Mouse (Mus musculus) brown adipose tissue, adult 24 weeks (tissue): ENCODE measurements around the gene Mfsd11. TPM values are rescaled to one million over a fixed set of nuclear protein-coding genes. Genes with fewer than 3 reads are reported as not detected.
A peak's percentile ranks its signal among the peaks of the same experiment; 100 is the strongest.

ENCODE experiments used
- H3K27ac ChIP-seq: fragments of 200-500 bp; replicated peaks from 2 replicates; pipeline ENCODE4 v1.5.1; 2012; ENCODE audit warnings: low read depth, mild to moderate bottlenecking, low read length
- H3K4me1 ChIP-seq: fragments of 200-500 bp; 2 replicates; pipeline ENCODE4 v1.6.1; 2012; ENCODE audit warnings: low read length, mixed read lengths; ENCODE audit not compliant: control insufficient read depth, insufficient read depth, insufficient read length
- H3K4me3 ChIP-seq: fragments of 200-500 bp; 2 replicates; pipeline ENCODE4 v1.5.1; 2012; ENCODE audit warnings: low read depth, mild to moderate bottlenecking, low read length, moderate library complexity; ENCODE audit not compliant: insufficient read depth
- polyA plus RNA-seq: library from polyadenylated mRNA; stranded (reverse); fragments of >200 nt; gene quantifications from 2 replicates; pipeline ENCODE4 v1.2.4, GENCODE M21; 2012; ENCODE audit not compliant: missing spikeins, insufficient read depth, insufficient read length

Gene Mfsd11
- polyA plus RNA-seq, result 21.0 and 27.5 TPM in 2 replicates

DNA sequence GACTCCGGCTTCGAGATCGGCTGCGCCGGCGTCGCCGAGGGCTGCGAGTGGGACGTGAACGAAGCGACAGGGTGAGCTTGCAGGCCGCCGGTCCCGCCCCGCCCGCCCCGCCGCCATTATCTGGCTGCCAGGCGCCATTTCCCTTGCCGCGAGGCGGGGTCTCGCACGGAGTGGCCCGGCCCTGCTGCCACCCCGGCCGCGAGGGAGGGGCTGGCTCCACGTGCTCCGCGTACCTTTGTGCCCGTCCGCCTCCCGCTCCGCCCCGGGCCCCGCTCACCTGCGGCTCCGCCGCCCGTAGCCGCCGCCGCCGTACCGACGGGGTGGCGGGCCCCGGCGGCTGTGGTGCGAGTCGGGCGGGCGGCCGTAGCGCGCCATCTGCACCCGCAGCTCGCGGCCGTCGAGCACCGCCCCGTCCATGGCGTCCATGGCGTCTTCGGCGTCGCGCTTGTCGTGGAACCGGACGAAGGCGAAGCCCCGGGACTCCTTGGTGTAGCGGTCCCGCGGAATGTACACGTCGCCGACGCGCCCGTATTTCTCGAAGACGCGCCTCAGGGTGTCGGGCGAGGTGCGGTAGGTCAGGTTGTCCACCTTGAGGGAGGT lies at the start of gene Mfsd11:
Gene Mfsd11, plus strand, starts transcription at position 150 of the 600 bp plus-strand sequence.
- peak within 1 kb of the TSS; percentile 95 for H3K27ac ChIP-seq
- H3K4me1 ChIP-seq, result no peaks in the 10 kb centered on the region; the same call in 1 of the 2 replicates
- peak within 1 kb of the TSS; percentile 84 for H3K4me3 ChIP-seq

- Histone ChIP-seq H3K4me3 (no peak overlapping the region), H3K4me1 (peaks cover 9% of the 10 kb centered on the region), H3K27ac (no peak overlapping the region)
Observed at GRCm38 (mm10) chr11:116802709-116803108, 49.5 kb upstream of the Mfsd11 start.

- peaks cover 6% of the 10 kb centered on the region for H3K4me1 ChIP-seq
- 0 out of 2 replicates have a peak overlapping the region, but pooled peaks have one; percentile 37 for H3K27ac ChIP-seq
- no peak overlapping the region for H3K4me3 ChIP-seq
Observed at GRCm38 (mm10) chr11:116806136-116807071, 45.8 kb upstream of the Mfsd11 start.

DNA sequence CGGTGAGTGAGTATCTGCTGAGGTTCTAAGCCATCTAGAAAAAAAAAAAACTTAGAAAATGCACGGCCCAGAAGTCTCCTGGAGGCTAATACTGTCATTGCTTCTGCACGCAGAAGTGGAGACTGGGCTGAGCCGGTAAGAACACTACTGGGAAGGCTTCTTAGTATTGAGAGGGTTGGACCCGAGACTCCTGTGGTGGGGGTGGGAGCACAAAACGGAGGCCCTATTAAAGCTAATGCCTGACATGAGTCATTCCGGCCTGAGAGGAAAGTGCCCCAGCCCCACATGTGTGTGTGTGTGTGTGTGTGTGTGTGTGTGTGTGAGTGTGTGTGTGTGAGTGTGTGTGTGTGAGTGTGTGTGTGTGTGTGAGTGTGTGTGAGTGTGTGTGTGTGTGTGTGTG lies 45.1 kb upstream of the Mfsd11 start:
- peak overlapping the region; percentile 28 for H3K27ac ChIP-seq
- no peak overlapping the region for H3K4me3 ChIP-seq
- H3K4me1 ChIP-seq, result peaks cover 5% of the 10 kb centered on the region

GRCm38 (mm10) chr11:116807526-116807925 lies 44.7 kb upstream of the Mfsd11 start:
- peaks cover 5% of the 10 kb centered on the region for H3K4me1 ChIP-seq
- H3K4me3 ChIP-seq, result no peak overlapping the region
- peak overlapping the region; percentile 28; the same call in 1 of the 2 replicates for H3K27ac ChIP-seq

DNA sequence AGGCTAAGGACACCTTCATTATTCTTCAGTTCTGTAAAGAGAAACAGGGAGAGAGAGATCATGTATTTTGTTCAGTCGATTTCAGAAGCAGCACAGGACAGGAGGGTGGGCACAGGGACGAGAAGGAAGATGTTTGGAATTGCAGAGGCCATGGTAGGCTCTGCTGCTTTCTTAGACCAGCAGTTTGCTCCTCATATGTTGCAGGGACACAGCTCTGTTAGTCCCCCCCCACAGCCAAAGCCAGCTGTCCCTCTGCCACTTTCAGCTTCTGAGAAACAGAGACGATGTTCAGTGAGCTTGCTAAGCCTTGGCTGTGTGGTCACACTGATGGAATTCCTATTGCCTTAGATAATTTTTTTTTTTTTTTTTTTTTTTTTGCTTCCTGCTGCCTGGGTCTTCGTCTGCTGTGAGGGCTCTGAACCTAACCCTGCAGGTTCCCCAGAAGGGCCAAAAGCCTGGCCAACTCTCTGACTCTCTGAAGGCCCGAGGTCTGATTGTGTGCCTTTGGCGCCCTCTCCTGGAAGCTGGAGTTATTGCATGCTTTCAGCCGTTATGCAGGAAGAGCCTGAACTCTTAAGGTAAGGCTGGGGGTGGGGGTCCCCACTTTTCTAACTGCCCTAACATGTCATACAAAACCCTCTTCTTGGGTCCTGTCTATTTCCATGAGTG lies 44.2 kb upstream of the Mfsd11 start:
- peaks cover 10% of the 10 kb centered on the region for H3K4me1 ChIP-seq
- H3K4me3 ChIP-seq, result no peak overlapping the region
- H3K27ac ChIP-seq, result no peak overlapping the region

DNA sequence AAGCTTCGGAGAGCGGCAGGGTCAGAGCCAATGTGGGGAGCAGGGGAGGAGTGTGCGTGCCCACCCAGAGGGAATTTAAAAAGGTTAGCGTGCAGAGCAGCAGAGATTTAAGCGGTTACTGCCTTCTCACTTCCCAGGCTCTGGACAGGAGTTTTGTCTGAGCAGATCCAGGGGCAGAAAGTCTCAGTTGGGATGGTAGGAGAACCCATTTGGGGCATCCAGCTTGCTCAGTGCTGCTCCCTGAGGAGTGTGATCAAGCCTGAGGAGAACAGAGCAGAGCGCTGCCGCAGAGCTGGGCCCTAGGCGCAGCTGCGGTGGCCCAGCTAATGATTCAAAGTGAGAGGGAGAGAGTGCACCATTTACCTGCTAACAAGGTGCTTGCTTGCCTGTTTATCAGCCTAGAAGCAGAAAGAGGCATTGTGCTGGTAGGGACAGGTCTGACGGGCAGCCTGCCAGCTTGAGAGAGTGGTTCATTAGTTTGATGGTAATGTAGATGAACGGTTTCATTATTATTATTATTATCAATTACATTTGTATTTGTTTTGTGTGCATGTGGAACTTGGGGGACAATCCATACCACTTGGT lies 43.3 kb upstream of the Mfsd11 start:
- Histone ChIP-seq H3K4me3 (no peak overlapping the region), H3K27ac (no peak overlapping the region), H3K4me1 (peaks cover 13% of the 10 kb centered on the region)

DNA sequence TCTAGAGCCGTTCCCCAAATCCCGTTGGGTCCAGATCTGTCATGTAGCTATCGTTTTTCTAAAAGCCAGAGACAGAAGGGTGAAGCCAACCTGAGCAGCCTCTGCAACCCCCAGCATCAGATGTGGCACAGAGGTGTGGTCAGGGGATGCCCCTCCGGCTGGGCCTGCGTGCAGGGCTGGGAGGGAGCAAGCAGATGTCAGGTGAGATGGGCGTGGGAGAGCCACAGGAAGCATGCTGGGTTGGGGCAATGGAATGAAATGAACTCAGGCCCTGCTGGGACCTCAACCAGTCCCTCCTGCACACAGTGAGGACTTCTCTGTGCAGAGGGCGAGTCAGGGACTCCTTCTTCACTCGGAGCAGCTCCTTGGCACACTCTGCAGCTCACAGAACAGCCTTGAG lies 42.7 kb upstream of the Mfsd11 start:
- H3K4me3 ChIP-seq, result no peak overlapping the region
- H3K4me1 ChIP-seq, result peaks cover 15% of the 10 kb centered on the region
- H3K27ac ChIP-seq, result no peak overlapping the region

- Histone ChIP-seq H3K4me3 (no peak overlapping the region), H3K4me1 (peaks cover 21% of the 10 kb centered on the region), H3K27ac (no peak overlapping the region)
Observed at GRCm38 (mm10) chr11:116810528-116810927, 41.7 kb upstream of the Mfsd11 start.

DNA sequence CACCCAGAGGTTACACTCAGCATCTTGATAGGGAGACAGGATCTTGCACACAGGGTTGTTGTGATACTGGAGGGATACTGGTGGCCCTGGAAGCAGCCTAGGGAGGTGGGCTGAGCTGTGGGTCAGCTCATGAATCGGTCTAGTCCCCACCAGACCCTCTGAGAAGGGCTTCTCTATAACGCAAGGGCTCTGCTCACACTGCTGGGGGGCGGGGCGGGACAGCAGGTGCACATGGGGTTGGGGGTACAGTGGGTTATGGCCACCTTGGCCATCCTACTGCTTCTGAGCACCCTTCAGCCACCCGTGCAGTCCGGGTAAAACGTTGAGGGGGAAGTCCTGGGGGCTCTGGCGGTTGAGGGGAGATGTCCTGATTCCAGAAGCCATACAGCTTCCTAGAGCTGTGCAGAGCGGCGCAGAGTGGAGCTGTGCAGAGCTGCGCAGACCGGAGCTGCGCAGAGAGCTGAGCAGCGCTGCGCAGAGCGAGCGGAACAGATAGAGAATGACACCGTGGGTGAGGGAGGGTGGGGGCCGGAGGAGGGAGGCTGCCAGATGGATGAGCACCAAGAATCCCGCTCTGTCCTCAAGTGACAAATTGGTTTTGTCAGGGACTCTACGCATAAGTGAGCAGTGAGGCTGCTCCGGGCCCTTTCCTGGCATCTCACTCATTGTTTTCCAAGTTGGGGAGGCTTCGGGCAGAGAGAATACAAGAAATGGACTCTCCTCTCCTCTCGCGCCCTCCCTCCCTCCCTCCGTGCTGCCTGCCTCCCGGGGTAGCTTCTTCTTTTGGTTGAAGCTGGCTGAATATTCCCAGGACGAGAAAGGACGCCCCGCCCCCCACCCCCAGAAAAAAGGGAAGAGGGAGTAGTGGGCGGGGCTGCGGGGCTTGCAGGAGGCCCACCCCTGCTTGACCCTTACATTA lies 41.0 kb upstream of the Mfsd11 start:
- no peak overlapping the region for H3K4me3 ChIP-seq
- 0 out of 2 replicates have a peak overlapping the region, but pooled peaks have one; percentile 46 for H3K27ac ChIP-seq
- H3K4me1 ChIP-seq, result peaks cover 23% of the 10 kb centered on the region

GRCm38 (mm10) chr11:116812793-116813529 lies 39.3 kb upstream of the Mfsd11 start:
- H3K4me1 ChIP-seq, result peaks cover 19% of the 10 kb centered on the region
- H3K4me3 ChIP-seq, result no peak overlapping the region
- H3K27ac ChIP-seq, result peak overlapping the region; percentile 16; the same call in 1 of the 2 replicates

- Histone ChIP-seq H3K4me1 (peaks cover 19% of the 10 kb centered on the region), H3K4me3 (no peak overlapping the region), H3K27ac (peak overlapping the region; percentile 61)
Observed at GRCm38 (mm10) chr11:116813610-116814009, 38.6 kb upstream of the Mfsd11 start.

GRCm38 (mm10) chr11:116814076-116814883 lies 38.0 kb upstream of the Mfsd11 start:
- no peak overlapping the region for H3K4me3 ChIP-seq
- peak overlapping the region; percentile 61 for H3K27ac ChIP-seq
- H3K4me1 ChIP-seq, result peaks cover 19% of the 10 kb centered on the region
